Mouse (Mus musculus) stomach, postnatal 0 days (tissue): ENCODE measurements around the gene Naa38. TPM values are rescaled to one million over a fixed set of nuclear protein-coding genes. Genes with fewer than 3 reads are reported as not detected.

Source experiments
- ATAC-seq: fragments of 200-750 bp; cut with Nextera tagmentation; 2 replicates; pipeline ENCODE4 v1.8.0; 2017; ENCODE audit not compliant: low FRiP score, low TSS enrichment
- DNase-seq: peaks from one replicate; pipeline ENCODE4 v3.0.0-alpha.2; 2016; ENCODE audit warnings: low spot score
- H3K27ac ChIP-seq: fragments of 300-500 bp; sonication (generic); replicated peaks from 2 replicates; pipeline ENCODE4 v1.5.1; 2014; ENCODE audit warnings: mild to moderate bottlenecking, control low read depth
- H3K27me3 ChIP-seq: fragments of 300-500 bp; sonication (generic); 2 replicates; pipeline ENCODE4 v1.6.1; 2014; ENCODE audit warnings: low read length; ENCODE audit not compliant: control insufficient read depth, insufficient read depth
- H3K36me3 ChIP-seq: fragments of 300-500 bp; sonication (generic); 2 replicates; pipeline ENCODE4 v1.6.1; 2014; ENCODE audit warnings: low read length, mixed read lengths; ENCODE audit not compliant: control insufficient read depth, insufficient read depth
- H3K4me1 ChIP-seq: fragments of 300-500 bp; sonication (generic); replicated peaks from 2 replicates; pipeline ENCODE4 v1.6.1; 2014; ENCODE audit warnings: antibody characterized with exemption; ENCODE audit not compliant: control insufficient read depth, insufficient read depth
- H3K4me2 ChIP-seq: fragments of 300-500 bp; sonication (generic); replicated peaks from 2 replicates; pipeline ENCODE4 v1.6.1; 2014; ENCODE audit warnings: low read depth, mild to moderate bottlenecking, control low read depth, moderate library complexity
- H3K4me3 ChIP-seq: fragments of 300-500 bp; sonication (generic); 2 replicates; pipeline ENCODE4 v1.5.1; 2014; ENCODE audit warnings: low read depth, low read length, control low read depth
- H3K9ac ChIP-seq: fragments of 300-500 bp; sonication (generic); 2 replicates; pipeline ENCODE4 v1.6.1; 2014; ENCODE audit warnings: mild to moderate bottlenecking, low read length, control low read depth, mixed read lengths
- H3K9me3 ChIP-seq: fragments of 300-500 bp; sonication (generic); 2 replicates; pipeline ENCODE4 v1.6.1; 2016; ENCODE audit warnings: low read length; ENCODE audit not compliant: control insufficient read depth
- CTCF ChIP-seq: IDR thresholded peaks from 2 replicates; pipeline ENCODE4 v1.5.1; 2016; ENCODE audit warnings: antibody characterized with exemption, low read depth, mild to moderate bottlenecking, moderate library complexity
- EP300 ChIP-seq: optimal IDR thresholded peaks from 2 replicates; pipeline ENCODE3; 2016; ENCODE audit warnings: antibody characterized with exemption
- WGBS: fragments of 180-500 bp; shearing (Covaris S2); extraction: QIAGEN DNeasy Blood & Tissue Kit; methylation state at CpG from one replicate; pipeline ENCODE4 v1.1.7; 2014; 5-methylcytosine and 5-hydroxymethylcytosine counted together
- polyA plus RNA-seq: library from polyadenylated mRNA; unstranded; fragments of >200 nt; fragmentation: Nextera tagmentation; extraction: Ambion mirVana; gene quantifications from 2 replicates; pipeline ENCODE4 v1.2.1, GENCODE M21; 2015

The Naa38 gene
- polyA plus RNA-seq, 1 experiment from 2014 or later, result 170 TPM

GRCm38 (mm10) chr11:69406282-69406681 lies 11.0 kb downstream of the Naa38 start:
- DNase-seq (no peak), ATAC-seq (no peak)
- H3K4me3 ChIP-seq, result no peak overlapping the region
- no peak overlapping the region for H3K27ac ChIP-seq
- H3K27me3 ChIP-seq, result no peaks in the 10 kb centered on the region
- no peaks in the 10 kb centered on the region for H3K9me3 ChIP-seq
- no peak overlapping the region for H3K9ac ChIP-seq
- TF ChIP-seq EP300 (no peak), CTCF (no peak)
- H3K4me2 ChIP-seq, result no peak overlapping the region
- WGBS, result 86% methylated on average over 19 of the region's 19 CpGs
- H3K36me3 ChIP-seq, result peaks cover 38% of the 10 kb centered on the region
- H3K4me1 ChIP-seq, result peaks cover 4% of the 10 kb centered on the region

GRCm38 (mm10) chr11:69406867-69407723 lies 11.8 kb downstream of the Naa38 start:
- no peak overlapping the region for H3K4me3 ChIP-seq
- no peak for DNase-seq
- H3K4me2 ChIP-seq, result no peak overlapping the region
- no peak for ATAC-seq
- WGBS, result 88% methylated on average over 16 of the region's 16 CpGs
- H3K27ac ChIP-seq, result no peak overlapping the region
- H3K9ac ChIP-seq, result no peak overlapping the region
- H3K36me3 ChIP-seq, result peaks cover 40% of the 10 kb centered on the region
- H3K27me3 ChIP-seq, result no peaks in the 10 kb centered on the region
- peaks cover 8% of the 10 kb centered on the region for H3K4me1 ChIP-seq
- TF ChIP-seq EP300 (no peak), CTCF (no peak)
- H3K9me3 ChIP-seq, result no peaks in the 10 kb centered on the region

DNA sequence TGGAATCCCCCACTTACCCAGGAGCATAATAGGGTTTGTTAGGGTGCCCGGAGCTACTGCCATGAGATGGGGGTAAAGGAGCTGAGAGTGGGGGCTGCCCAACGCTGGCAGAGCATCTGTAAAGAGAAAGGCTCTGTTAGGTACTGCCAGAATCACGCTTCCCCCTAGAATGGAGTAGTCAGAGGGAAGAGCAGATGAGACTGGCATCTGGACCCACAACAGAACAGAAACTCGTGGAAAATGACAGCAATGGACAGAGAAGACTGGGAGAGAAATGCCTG lies 12.4 kb downstream of the Naa38 start:
- Histone ChIP-seq H3K4me1 (peaks cover 11% of the 10 kb centered on the region), H3K9me3 (no peaks in the 10 kb centered on the region), H3K4me2 (no peak overlapping the region), H3K4me3 (no peak overlapping the region), H3K36me3 (peaks cover 40% of the 10 kb centered on the region), H3K27me3 (no peaks in the 10 kb centered on the region), H3K27ac (no peak overlapping the region), H3K9ac (no peak overlapping the region)
- 82% methylated on average over 4 of the region's 4 CpGs for WGBS
- no peak for ATAC-seq
- DNase-seq, result no peak
- TF ChIP-seq CTCF (no peak), EP300 (no peak)

DNA sequence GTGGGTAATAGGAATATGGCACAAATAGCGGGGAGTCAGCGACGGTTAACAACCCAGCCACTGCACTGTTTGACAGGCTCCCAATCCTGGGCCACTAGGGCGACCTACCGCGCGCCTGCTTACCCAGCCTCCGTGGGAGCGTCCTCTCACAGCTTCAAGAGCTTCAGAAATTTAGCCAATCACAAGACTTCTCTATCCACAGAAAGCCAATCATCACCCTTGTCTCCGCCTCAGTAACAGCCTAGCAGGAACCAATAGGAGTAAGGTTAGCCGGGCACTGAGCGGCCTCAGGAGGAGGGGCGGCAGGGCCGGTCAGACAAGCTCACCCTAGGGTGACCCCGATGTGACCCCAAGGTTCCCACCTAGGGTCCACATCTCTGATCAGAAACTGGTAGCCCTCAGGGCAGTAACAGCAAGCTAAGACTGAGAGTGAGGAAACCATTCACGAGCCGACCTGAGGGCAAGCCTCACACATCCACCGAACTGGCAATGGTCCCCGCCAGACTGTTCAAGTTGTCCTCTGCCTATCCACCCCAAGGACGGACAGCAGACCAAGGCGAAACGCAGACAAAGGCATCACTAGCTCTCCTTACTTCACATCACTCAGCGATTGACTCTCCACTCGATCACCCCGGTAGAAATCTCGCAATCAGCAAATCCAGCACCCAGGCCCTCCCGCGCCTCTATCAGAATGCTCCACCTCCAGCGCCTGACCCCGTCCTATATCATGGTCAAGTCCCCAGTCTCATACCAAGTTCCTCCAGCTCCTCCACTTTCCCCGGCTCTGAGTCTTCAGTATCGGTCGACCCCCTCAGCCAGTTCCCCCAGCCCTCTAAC lies 13.5 kb downstream of the Naa38 start:
- Histone ChIP-seq H3K4me3 (peak overlapping the region; percentile 73), H3K4me2 (peak overlapping the region; percentile 95), H3K27me3 (no peaks in the 10 kb centered on the region), H3K27ac (peak overlapping the region; percentile 99), H3K4me1 (peaks cover 15% of the 10 kb centered on the region), H3K9me3 (no peaks in the 10 kb centered on the region), H3K36me3 (peaks cover 35% of the 10 kb centered on the region), H3K9ac (peak overlapping the region; percentile 84)
- no peak for TF ChIP-seq EP300
- TF ChIP-seq CTCF, result peak; percentile 23; the same call in 1 of the 2 replicates
- under 1% methylated on average over 33 of the region's 33 CpGs for WGBS
- ATAC-seq, result peak; percentile 70
- DNase-seq, result peak; percentile 84

DNA sequence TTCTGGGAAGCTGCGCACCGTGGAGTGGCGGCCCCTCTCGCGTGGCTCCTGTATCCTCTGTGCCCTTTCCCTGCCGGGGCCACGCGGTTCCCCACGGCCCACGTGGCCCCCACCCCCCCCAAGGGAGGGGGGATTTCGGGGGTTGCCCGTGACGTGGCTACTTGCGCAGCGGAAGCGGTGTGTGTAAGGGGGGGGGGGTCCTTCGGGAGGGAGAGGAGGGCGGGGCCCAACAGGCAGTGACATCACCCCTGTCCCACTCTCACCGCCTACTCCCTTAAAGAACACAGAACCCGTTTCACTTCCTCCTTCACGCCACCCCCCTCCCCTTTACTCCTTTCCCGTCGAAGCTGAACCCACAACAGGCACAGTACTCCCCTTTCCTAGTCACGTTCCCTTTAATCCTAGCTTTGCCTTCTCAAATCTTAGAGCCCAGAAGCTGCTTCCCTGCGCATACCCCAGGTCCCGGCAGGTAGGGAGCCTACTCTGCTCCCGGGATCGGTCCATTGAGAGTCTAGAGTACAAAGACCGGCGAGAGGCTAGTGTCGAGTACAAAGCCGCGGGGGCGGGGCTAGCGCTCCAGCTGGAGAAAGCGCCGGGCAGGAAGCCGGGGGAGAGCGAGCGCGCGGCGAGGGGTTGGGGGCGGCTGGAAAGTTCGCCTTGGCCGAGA lies 14.2 kb downstream of the Naa38 start:
- Histone ChIP-seq H3K4me1 (peaks cover 20% of the 10 kb centered on the region), H3K27me3 (no peaks in the 10 kb centered on the region), H3K27ac (peak overlapping the region; percentile 99), H3K36me3 (peaks cover 27% of the 10 kb centered on the region), H3K4me2 (peak overlapping the region; percentile 95), H3K9me3 (no peaks in the 10 kb centered on the region), H3K4me3 (peak overlapping the region; percentile 73), H3K9ac (peak overlapping the region; percentile 84)
- ATAC-seq (peak; percentile 61), DNase-seq (peak; percentile 92)
- TF ChIP-seq CTCF (no peak), EP300 (no peak)
- under 1% methylated on average over 43 of the region's 46 CpGs for WGBS
